Mouse (Mus musculus): Measurements from ENCODE around the gene Ing2. TPM values are rescaled to one million over a fixed set of nuclear protein-coding genes. Genes with fewer than 3 reads are reported as not detected.

The Ing2 gene
- polyA plus RNA-seq (2012; rRNA removed): 1.7 and 2.6 TPM in 2 replicates

GRCm38 (mm10) chr8:47674777-47675710 lies at the start of gene Ing2:
Ing2 (minus strand) TSS chr8:47675556.
- Histone ChIP-seq H3K4me3 (ENCODE audit: extremely low read depth, insufficient read depth, insufficient read length) (peak within 1 kb of the TSS; percentile 92), H3K36me3 (ENCODE audit: control insufficient read depth, insufficient read depth, low read length) (no peaks in the 10 kb centered on the region), H3K27me3 (ENCODE audit: control insufficient read depth, insufficient read depth, low read length) (no peaks in the 10 kb centered on the region), H3K4me1 (ENCODE audit: control insufficient read depth, insufficient read depth, insufficient read length) (no peaks in the 10 kb centered on the region), H3K27ac (ENCODE audit: insufficient read depth, low read length) (peak within 1 kb of the TSS; percentile 97)
- DNase-seq (ENCODE audit: low read depth in 1 of 2, low spot score in 2 of 2): peak; percentile 99 to 100
- TF ChIP-seq CTCF (IDR thresholded peaks at IDR 0.05; ENCODE audit: extremely low read depth, insufficient read depth, insufficient read length, insufficient replicate concordance): no peak
- peak; percentile 63 for TF ChIP-seq POLR2A (IDR thresholded peaks at IDR 0.05; ENCODE audit: low read depth, low read length)
- WGBS: under 1% methylated on average over 101 of the region's 106 CpGs

- no peak for DNase-seq (ENCODE audit: low read depth in 1 of 2, low spot score in 2 of 2)
- WGBS: 81% methylated on average over 4 of the region's 4 CpGs
- Histone ChIP-seq H3K27ac (ENCODE audit: insufficient read depth, low read length) (no peak overlapping the region), H3K27me3 (ENCODE audit: control insufficient read depth, insufficient read depth, low read length) (no peaks in the 10 kb centered on the region), H3K4me3 (ENCODE audit: extremely low read depth, insufficient read depth, insufficient read length) (no peak overlapping the region), H3K36me3 (ENCODE audit: control insufficient read depth, insufficient read depth, low read length) (no peaks in the 10 kb centered on the region), H3K4me1 (ENCODE audit: control insufficient read depth, insufficient read depth, insufficient read length) (no peaks in the 10 kb centered on the region)
- TF ChIP-seq POLR2A (IDR thresholded peaks at IDR 0.05; ENCODE audit: low read depth, low read length) (no peak), CTCF (IDR thresholded peaks at IDR 0.05; ENCODE audit: extremely low read depth, insufficient read depth, insufficient read length, insufficient replicate concordance) (no peak)
Observed at GRCm38 (mm10) chr8:47721609-47722008, 46.3 kb upstream of the Ing2 start.

GRCm38 (mm10) chr8:47718641-47719040 lies 43.3 kb upstream of the Ing2 start:
- no peaks in the 10 kb centered on the region for H3K27me3 ChIP-seq (ENCODE audit: control insufficient read depth, insufficient read depth, low read length)
- H3K4me3 ChIP-seq (ENCODE audit: extremely low read depth, insufficient read depth, insufficient read length): no peak overlapping the region
- WGBS: 45% methylated on average over 11 of the region's 11 CpGs
- TF ChIP-seq CTCF (IDR thresholded peaks at IDR 0.05; ENCODE audit: extremely low read depth, insufficient read depth, insufficient read length, insufficient replicate concordance): no peak
- TF ChIP-seq POLR2A (IDR thresholded peaks at IDR 0.05; ENCODE audit: low read depth, low read length): no peak
- no peak overlapping the region for H3K27ac ChIP-seq (ENCODE audit: insufficient read depth, low read length)
- DNase-seq (ENCODE audit: low read depth in 1 of 2, low spot score in 2 of 2): no peak
- H3K4me1 ChIP-seq (ENCODE audit: control insufficient read depth, insufficient read depth, insufficient read length): peaks cover 2% of the 10 kb centered on the region; the same call in 1 of the 2 replicates
- H3K36me3 ChIP-seq (ENCODE audit: control insufficient read depth, insufficient read depth, low read length): no peaks in the 10 kb centered on the region

GRCm38 (mm10) chr8:47713761-47714745 lies 38.7 kb upstream of the Ing2 start, which contains the start of gene Cdkn2aip:
Cdkn2aip (minus strand) TSS chr8:47713932.
- Histone ChIP-seq H3K4me1 (ENCODE audit: control insufficient read depth, insufficient read depth, insufficient read length) (peaks cover 2% of the 10 kb centered on the region; the same call in 1 of the 2 replicates), H3K4me3 (ENCODE audit: extremely low read depth, insufficient read depth, insufficient read length) (peak within 1 kb of the TSS; percentile 98), H3K27ac (ENCODE audit: insufficient read depth, low read length) (peak within 1 kb of the TSS; percentile 99), H3K27me3 (ENCODE audit: control insufficient read depth, insufficient read depth, low read length) (no peaks in the 10 kb centered on the region), H3K36me3 (ENCODE audit: control insufficient read depth, insufficient read depth, low read length) (peaks cover 10% of the 10 kb centered on the region; the same call in 1 of the 2 replicates)
- no peak for TF ChIP-seq CTCF (IDR thresholded peaks at IDR 0.05; ENCODE audit: extremely low read depth, insufficient read depth, insufficient read length, insufficient replicate concordance)
- TF ChIP-seq POLR2A (IDR thresholded peaks at IDR 0.05; ENCODE audit: low read depth, low read length): peak; percentile 68
- DNase-seq (ENCODE audit: low read depth in 1 of 2, low spot score in 2 of 2): peak; percentile 92 to 93
- under 1% methylated on average over 109 of the region's 114 CpGs for WGBS

GRCm38 (mm10) chr8:47713171-47713663 lies 37.9 kb upstream of the Ing2 start:
- no peak for TF ChIP-seq CTCF (IDR thresholded peaks at IDR 0.05; ENCODE audit: extremely low read depth, insufficient read depth, insufficient read length, insufficient replicate concordance)
- no peak for TF ChIP-seq POLR2A (IDR thresholded peaks at IDR 0.05; ENCODE audit: low read depth, low read length)
- Histone ChIP-seq H3K27ac (ENCODE audit: insufficient read depth, low read length) (peak overlapping the region; percentile 96), H3K27me3 (ENCODE audit: control insufficient read depth, insufficient read depth, low read length) (no peaks in the 10 kb centered on the region), H3K36me3 (ENCODE audit: control insufficient read depth, insufficient read depth, low read length) (peaks cover 10% of the 10 kb centered on the region; the same call in 1 of the 2 replicates), H3K4me3 (ENCODE audit: extremely low read depth, insufficient read depth, insufficient read length) (peak overlapping the region; percentile 98), H3K4me1 (ENCODE audit: control insufficient read depth, insufficient read depth, insufficient read length) (peaks cover 2% of the 10 kb centered on the region; the same call in 1 of the 2 replicates)
- WGBS: under 1% methylated on average over 44 of the region's 44 CpGs
- peak in 1 of 2 experiments; percentile 48 for DNase-seq (ENCODE audit: low read depth in 1 of 2, low spot score in 2 of 2)

GRCm38 (mm10) chr8:47708106-47708505 lies 32.8 kb upstream of the Ing2 start:
- no peaks in the 10 kb centered on the region for H3K4me1 ChIP-seq (ENCODE audit: control insufficient read depth, insufficient read depth, insufficient read length)
- no peak overlapping the region for H3K27ac ChIP-seq (ENCODE audit: insufficient read depth, low read length)
- no peaks in the 10 kb centered on the region for H3K27me3 ChIP-seq (ENCODE audit: control insufficient read depth, insufficient read depth, low read length)
- H3K4me3 ChIP-seq (ENCODE audit: extremely low read depth, insufficient read depth, insufficient read length): no peak overlapping the region
- H3K36me3 ChIP-seq (ENCODE audit: control insufficient read depth, insufficient read depth, low read length): peaks cover 15% of the 10 kb centered on the region
- no peak for TF ChIP-seq CTCF (IDR thresholded peaks at IDR 0.05; ENCODE audit: extremely low read depth, insufficient read depth, insufficient read length, insufficient replicate concordance)
- no peak for TF ChIP-seq POLR2A (IDR thresholded peaks at IDR 0.05; ENCODE audit: low read depth, low read length)
- DNase-seq (ENCODE audit: low read depth in 1 of 2, low spot score in 2 of 2): no peak
- WGBS: 85% methylated on average over 5 of the region's 5 CpGs
